Mouse (Mus musculus) hindbrain, embryonic 14.5 days (tissue): ENCODE measurements around the gene Abca5. TPM values are rescaled to one million over a fixed set of nuclear protein-coding genes. Genes with fewer than 3 reads are reported as not detected.

Source experiments
- ATAC-seq: fragments of 200-750 bp; cut with Nextera tagmentation; 2 replicates; pipeline ENCODE4 v1.8.0; 2017; ENCODE audit warnings: moderate number of reproducible peaks, mild to moderate bottlenecking, moderate TSS enrichment, moderate library complexity; ENCODE audit not compliant: low FRiP score
- DNase-seq: peaks from one replicate; pipeline ENCODE4 v3.0.0-alpha.2; 2015; ENCODE audit warnings: low spot score
- H3K27ac ChIP-seq: fragments of 300-500 bp; sonication (generic); 2 replicates; pipeline ENCODE4 v1.5.1; 2014; ENCODE audit warnings: mild to moderate bottlenecking, moderate library complexity
- H3K27me3 ChIP-seq: fragments of 300-500 bp; sonication (generic); 2 replicates; pipeline ENCODE4 v1.6.1; 2014; ENCODE audit warnings: mild to moderate bottlenecking, low read length, mixed read lengths; ENCODE audit not compliant: control insufficient read depth, insufficient read depth
- H3K36me3 ChIP-seq: fragments of 300-500 bp; sonication (generic); replicated peaks from 2 replicates; pipeline ENCODE4 v1.6.1; 2014; ENCODE audit not compliant: control insufficient read depth, insufficient read depth
- H3K4me1 ChIP-seq: fragments of 300-500 bp; sonication (generic); replicated peaks from 2 replicates; pipeline ENCODE4 v1.6.1; 2014; ENCODE audit warnings: antibody characterized with exemption, low read length, mixed read lengths; ENCODE audit not compliant: control insufficient read depth, insufficient read depth
- H3K4me2 ChIP-seq: fragments of 300-500 bp; sonication (generic); replicated peaks from 2 replicates; pipeline ENCODE4 v1.6.1; 2014; ENCODE audit warnings: mild to moderate bottlenecking, moderate library complexity
- H3K4me3 ChIP-seq: fragments of 300-500 bp; sonication (generic); replicated peaks from 2 replicates; pipeline ENCODE4 v1.5.1; 2014; ENCODE audit warnings: mild to moderate bottlenecking, low read length
- H3K9ac ChIP-seq: fragments of 300-500 bp; sonication (generic); 2 replicates; pipeline ENCODE4 v1.6.1; 2014
- H3K9me3 ChIP-seq: fragments of 300-500 bp; sonication (generic); 2 replicates; pipeline ENCODE4 v1.6.1; 2016; ENCODE audit warnings: low read length; ENCODE audit not compliant: control insufficient read depth
- WGBS: fragments of 180-500 bp; shearing (Covaris S2); extraction: QIAGEN DNeasy Blood & Tissue Kit; methylation state at CpG from one replicate; pipeline ENCODE4 v1.1.7; 2014; 5-methylcytosine and 5-hydroxymethylcytosine counted together
- polyA plus RNA-seq: library from polyadenylated mRNA; unstranded; fragments of >200 nt; fragmentation: Nextera tagmentation; extraction: Ambion mirVana; gene quantifications from 2 replicates; pipeline ENCODE4 v1.2.1, GENCODE M21; 2014

Abca5 gene
- polyA plus RNA-seq, 1 experiment from 2014 or later: 15.7 TPM

DNA sequence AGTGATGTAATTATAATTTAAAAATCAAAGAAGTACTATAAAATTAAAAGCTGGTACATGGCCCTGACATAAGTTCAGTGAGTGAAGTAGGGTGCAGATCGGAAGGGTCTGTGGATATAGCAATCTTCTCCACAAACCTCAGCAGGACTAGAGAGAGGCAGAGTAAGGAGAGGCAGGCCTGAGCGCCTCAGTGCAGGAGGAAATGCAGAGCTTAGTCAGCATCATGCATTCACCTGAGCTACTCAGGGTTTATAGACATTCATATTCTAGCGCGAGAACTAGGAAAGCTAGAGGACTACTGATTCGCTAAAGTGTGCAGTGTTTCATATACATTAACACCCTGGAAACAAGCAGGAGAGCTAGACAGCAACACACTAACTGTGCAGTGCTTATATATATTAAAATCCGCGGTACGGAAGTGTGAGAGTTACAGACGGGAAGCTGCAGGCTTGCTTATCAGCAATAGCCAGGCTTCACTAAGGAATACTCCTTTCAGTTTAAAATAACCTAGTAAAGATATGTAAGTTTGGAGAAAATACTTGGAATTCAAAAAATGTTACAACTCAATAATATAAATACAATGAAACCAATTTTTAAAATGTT is 53.2 kb downstream of the Abca5 start:
- no peak for DNase-seq
- Histone ChIP-seq H3K4me3 (no peak overlapping the region), H3K36me3 (peaks cover 17% of the 10 kb centered on the region), H3K9me3 (no peaks in the 10 kb centered on the region), H3K4me1 (no peaks in the 10 kb centered on the region), H3K4me2 (no peak overlapping the region), H3K9ac (no peak overlapping the region), H3K27me3 (no peaks in the 10 kb centered on the region), H3K27ac (no peak overlapping the region)
- WGBS: 87% methylated on average over 9 of the region's 9 CpGs
- no peak for ATAC-seq

- no peaks in the 10 kb centered on the region for H3K4me1 ChIP-seq
- 70% methylated on average over 3 of the region's 3 CpGs for WGBS
These were observed 62.7 kb downstream of the Abca5 start for GRCm38 (mm10) chr11:110274794-110275193.

DNA sequence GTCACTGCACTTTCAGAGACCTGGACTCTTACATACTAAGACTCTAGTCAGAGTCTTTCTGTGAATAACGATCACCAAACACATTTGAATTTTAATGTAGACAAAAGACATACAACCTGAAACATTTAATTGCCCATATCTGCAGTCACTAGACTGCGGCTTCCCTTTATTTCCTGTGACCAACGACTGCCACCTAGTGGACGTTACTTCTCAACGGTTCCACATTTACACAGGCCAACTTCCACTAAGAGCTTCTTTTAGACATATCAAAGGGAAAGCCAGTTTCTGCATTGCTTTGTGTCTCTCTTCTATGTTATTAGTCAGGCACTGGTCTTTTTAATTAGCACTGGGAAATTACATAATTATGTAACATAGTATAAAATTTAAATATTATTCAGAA is 65.8 kb downstream of the Abca5 start:
- no peak overlapping the region for H3K4me2 ChIP-seq
- no peak overlapping the region for H3K4me3 ChIP-seq
- H3K9ac ChIP-seq: no peak overlapping the region
- H3K27me3 ChIP-seq: no peaks in the 10 kb centered on the region
- DNase-seq (peak; percentile 91), ATAC-seq (peak; percentile 79; the same call in 1 of the 2 replicates)
- H3K9me3 ChIP-seq: no peaks in the 10 kb centered on the region
- no peaks in the 10 kb centered on the region for H3K4me1 ChIP-seq
- 5% methylated on average over 5 of the region's 5 CpGs for WGBS
- peaks cover 19% of the 10 kb centered on the region for H3K36me3 ChIP-seq
- no peak overlapping the region for H3K27ac ChIP-seq

More at GRCm38 (mm10) chr11:110274794-110275193, 62.7 kb downstream of the Abca5 start:
- H3K9me3 ChIP-seq: no peaks in the 10 kb centered on the region
- no peak overlapping the region for H3K4me2 ChIP-seq
- peaks cover 34% of the 10 kb centered on the region for H3K36me3 ChIP-seq
- DNase-seq (no peak), ATAC-seq (no peak)
- H3K27me3 ChIP-seq: no peaks in the 10 kb centered on the region
- H3K27ac ChIP-seq: no peak overlapping the region
- H3K4me3 ChIP-seq: no peak overlapping the region
- no peak overlapping the region for H3K9ac ChIP-seq

GRCm38 (mm10) chr11:110268244-110268844 is 69.2 kb downstream of the Abca5 start:
- ATAC-seq (peak; percentile 65; the same call in 1 of the 2 replicates), DNase-seq (peak; percentile 96)
- H3K9ac ChIP-seq: no peak overlapping the region
- no peaks in the 10 kb centered on the region for H3K4me1 ChIP-seq
- no peak overlapping the region for H3K4me2 ChIP-seq
- H3K4me3 ChIP-seq: no peak overlapping the region
- H3K27ac ChIP-seq: no peak overlapping the region
- H3K27me3 ChIP-seq: no peaks in the 10 kb centered on the region
- 45% methylated on average over 8 of the region's 8 CpGs for WGBS
- no peaks in the 10 kb centered on the region for H3K9me3 ChIP-seq
- no peaks in the 10 kb centered on the region for H3K36me3 ChIP-seq

- Histone ChIP-seq H3K4me3 (no peak overlapping the region), H3K9ac (no peak overlapping the region), H3K27ac (no peak overlapping the region), H3K36me3 (no peaks in the 10 kb centered on the region), H3K4me2 (no peak overlapping the region), H3K9me3 (no peaks in the 10 kb centered on the region), H3K4me1 (no peaks in the 10 kb centered on the region), H3K27me3 (no peaks in the 10 kb centered on the region)
- no peak for ATAC-seq
- WGBS: 98% methylated on average over 6 of the region's 6 CpGs
- DNase-seq: no peak
These were observed 70.3 kb downstream of the Abca5 start for GRCm38 (mm10) chr11:110267232-110267631.

GRCm38 (mm10) chr11:110266757-110267156 is 70.8 kb downstream of the Abca5 start:
- Histone ChIP-seq H3K36me3 (no peaks in the 10 kb centered on the region), H3K4me1 (no peaks in the 10 kb centered on the region), H3K27me3 (no peaks in the 10 kb centered on the region), H3K4me3 (no peak overlapping the region), H3K4me2 (no peak overlapping the region), H3K27ac (no peak overlapping the region), H3K9ac (no peak overlapping the region), H3K9me3 (no peaks in the 10 kb centered on the region)
- DNase-seq (no peak), ATAC-seq (no peak)
- 76% methylated on average over 11 of the region's 11 CpGs for WGBS

- Histone ChIP-seq H3K4me2 (no peak overlapping the region), H3K4me1 (no peaks in the 10 kb centered on the region), H3K27ac (no peak overlapping the region), H3K36me3 (no peaks in the 10 kb centered on the region), H3K27me3 (no peaks in the 10 kb centered on the region), H3K9ac (no peak overlapping the region), H3K4me3 (no peak overlapping the region), H3K9me3 (peaks cover 10% of the 10 kb centered on the region; the same call in 1 of the 2 replicates)
- ATAC-seq (no peak), DNase-seq (no peak)
- 86% methylated on average over 3 of the region's 3 CpGs for WGBS
These were observed 75.6 kb downstream of the Abca5 start for GRCm38 (mm10) chr11:110261867-110262266.

DNA sequence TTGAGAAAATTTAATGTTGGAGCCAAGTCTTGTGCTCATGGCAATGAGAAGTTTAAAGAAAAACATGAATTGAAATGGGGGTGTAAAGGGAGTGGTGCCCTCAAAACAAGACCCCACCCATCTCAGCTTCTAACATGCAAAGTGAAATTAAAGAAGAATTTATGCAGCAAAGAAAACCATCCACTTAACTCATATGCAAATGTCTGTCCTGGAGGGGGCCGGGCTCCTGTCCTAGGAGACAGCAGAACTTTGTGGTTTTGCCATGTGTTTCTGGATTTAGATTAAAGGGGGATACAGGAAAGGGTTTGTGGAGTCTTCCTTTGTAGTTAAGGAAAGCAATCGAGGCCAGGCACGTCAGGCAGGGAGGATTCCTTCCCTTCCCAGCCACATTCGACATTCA is 79.6 kb downstream of the Abca5 start:
- Histone ChIP-seq H3K9me3 (peaks cover 10% of the 10 kb centered on the region; the same call in 1 of the 2 replicates), H3K27ac (no peak overlapping the region), H3K4me1 (no peaks in the 10 kb centered on the region), H3K4me2 (no peak overlapping the region), H3K4me3 (no peak overlapping the region), H3K27me3 (no peaks in the 10 kb centered on the region), H3K9ac (no peak overlapping the region), H3K36me3 (no peaks in the 10 kb centered on the region)
- WGBS: 82% methylated on average over 4 of the region's 4 CpGs
- ATAC-seq (no peak), DNase-seq (no peak)

DNA sequence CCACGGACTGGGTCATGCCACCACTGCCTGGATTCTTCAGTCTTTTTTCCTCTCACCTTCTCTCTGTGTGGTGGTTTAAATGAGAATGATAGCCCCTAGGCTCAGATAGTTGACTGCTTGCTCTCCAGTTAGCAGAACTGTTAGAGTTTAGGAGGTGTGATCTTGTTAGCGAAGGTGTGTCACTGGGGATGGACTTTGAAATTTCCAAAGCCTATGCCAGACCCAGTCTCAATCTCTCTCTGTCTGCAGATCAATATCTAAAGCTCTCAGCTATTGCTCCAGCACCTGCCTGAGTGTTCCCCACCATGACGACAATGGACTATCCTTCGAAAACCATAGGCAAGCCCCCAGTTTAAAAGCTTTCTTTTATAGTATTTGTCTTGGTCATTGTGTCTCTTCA is 80.5 kb downstream of the Abca5 start:
- Histone ChIP-seq H3K4me3 (no peak overlapping the region), H3K9ac (no peak overlapping the region), H3K4me2 (no peak overlapping the region), H3K36me3 (no peaks in the 10 kb centered on the region), H3K27me3 (no peaks in the 10 kb centered on the region), H3K27ac (no peak overlapping the region), H3K4me1 (no peaks in the 10 kb centered on the region), H3K9me3 (peaks cover 10% of the 10 kb centered on the region; the same call in 1 of the 2 replicates)
- DNase-seq (no peak), ATAC-seq (no peak)
- 96% methylated on average over 4 of the region's 4 CpGs for WGBS
